Mouse (Mus musculus) forebrain, embryonic 15.5 days (tissue): Measurements from ENCODE around the gene Sgip1. TPM values are rescaled to one million over a fixed set of nuclear protein-coding genes. Genes with fewer than 3 reads are reported as not detected.

Experiments used
- ATAC-seq: fragments of 200-750 bp; cut with Nextera tagmentation; replicated peaks from 2 replicates; pipeline ENCODE4 v1.8.0; 2017; ENCODE audit warnings: mild to moderate bottlenecking, moderate TSS enrichment, moderate library complexity
- H3K27ac ChIP-seq: fragments of 300-500 bp; sonication (generic); replicated peaks from 2 replicates; pipeline ENCODE4 v1.5.1; 2015; ENCODE audit warnings: mild to moderate bottlenecking, inconsistent platforms
- H3K27me3 ChIP-seq: fragments of 300-500 bp; sonication (generic); 2 replicates; pipeline ENCODE4 v1.6.1; 2015; ENCODE audit warnings: inconsistent platforms
- H3K36me3 ChIP-seq: fragments of 300-500 bp; sonication (generic); 2 replicates; pipeline ENCODE4 v1.6.1; 2015; ENCODE audit warnings: mild to moderate bottlenecking, inconsistent platforms
- H3K4me1 ChIP-seq: fragments of 300-500 bp; sonication (generic); 2 replicates; pipeline ENCODE4 v1.6.1; 2015; ENCODE audit warnings: inconsistent platforms
- H3K4me2 ChIP-seq: fragments of 300-500 bp; sonication (generic); replicated peaks from 2 replicates; pipeline ENCODE4 v1.6.1; 2015; ENCODE audit warnings: mild to moderate bottlenecking, inconsistent platforms
- H3K4me3 ChIP-seq: fragments of 300-500 bp; sonication (generic); 2 replicates; pipeline ENCODE4 v1.5.1; 2015; ENCODE audit warnings: mild to moderate bottlenecking, inconsistent platforms
- H3K9ac ChIP-seq: fragments of 300-500 bp; sonication (generic); replicated peaks from 2 replicates; pipeline ENCODE4 v1.6.1; 2015; ENCODE audit warnings: mild to moderate bottlenecking, inconsistent platforms
- H3K9me3 ChIP-seq: fragments of 300-500 bp; sonication (generic); 2 replicates; pipeline ENCODE4 v1.6.1; 2016; ENCODE audit warnings: inconsistent platforms
- WGBS: fragments of 180-500 bp; shearing (Covaris S2); methylation state at CpG from one replicate; pipeline ENCODE4 v1.1.7; 2015; ENCODE audit warnings: mixed read lengths; 5-methylcytosine and 5-hydroxymethylcytosine counted together
- polyA plus RNA-seq: library from polyadenylated mRNA; unstranded; fragments of >200 nt; fragmentation: Nextera tagmentation; extraction: Ambion mirVana; gene quantifications from 2 replicates; pipeline ENCODE4 v1.2.1, GENCODE M21; 2015

Gene Sgip1
- polyA plus RNA-seq, 1 experiment from 2014 or later = 57.3 TPM

- H3K4me2 ChIP-seq = no peak overlapping the region
- no peaks in the 10 kb centered on the region for H3K27me3 ChIP-seq
- ATAC-seq = no peak
- H3K9ac ChIP-seq = no peak overlapping the region
- H3K9me3 ChIP-seq = no peaks in the 10 kb centered on the region
- no peak overlapping the region for H3K4me3 ChIP-seq
- H3K27ac ChIP-seq = no peak overlapping the region
- H3K4me1 ChIP-seq = no peaks in the 10 kb centered on the region
- H3K36me3 ChIP-seq = no peaks in the 10 kb centered on the region
- 86% methylated on average over 2 of the region's 2 CpGs for WGBS
Observed at GRCm38 (mm10) chr4:102886459-102886858, 145.4 kb downstream of the Sgip1 start.

GRCm38 (mm10) chr4:102886902-102887301 lies 145.8 kb downstream of the Sgip1 start:
- Histone ChIP-seq H3K4me2 (no peak overlapping the region), H3K4me3 (no peak overlapping the region), H3K27ac (no peak overlapping the region), H3K4me1 (no peaks in the 10 kb centered on the region), H3K9ac (no peak overlapping the region), H3K9me3 (no peaks in the 10 kb centered on the region), H3K36me3 (no peaks in the 10 kb centered on the region), H3K27me3 (no peaks in the 10 kb centered on the region)
- no peak for ATAC-seq
- 81% methylated on average over 4 of the region's 4 CpGs for WGBS

GRCm38 (mm10) chr4:102887770-102888689 lies 146.9 kb downstream of the Sgip1 start:
- Histone ChIP-seq H3K27ac (no peak overlapping the region), H3K36me3 (no peaks in the 10 kb centered on the region), H3K4me1 (no peaks in the 10 kb centered on the region), H3K9ac (no peak overlapping the region), H3K9me3 (no peaks in the 10 kb centered on the region), H3K4me3 (no peak overlapping the region), H3K27me3 (no peaks in the 10 kb centered on the region), H3K4me2 (no peak overlapping the region)
- no peak for ATAC-seq
- WGBS = 88% methylated on average over 14 of the region's 14 CpGs

- ATAC-seq = no peak
- H3K9ac ChIP-seq = no peak overlapping the region
- 0 out of 2 replicates have a peak, but pooled peaks cover 6% of the 10 kb centered on the region for H3K9me3 ChIP-seq
- 98% methylated on average over 2 of the region's 2 CpGs for WGBS
- no peak overlapping the region for H3K4me3 ChIP-seq
- H3K4me1 ChIP-seq = no peaks in the 10 kb centered on the region
- H3K4me2 ChIP-seq = no peak overlapping the region
- peaks cover 19% of the 10 kb centered on the region for H3K36me3 ChIP-seq
- no peak overlapping the region for H3K27ac ChIP-seq
- H3K27me3 ChIP-seq = no peaks in the 10 kb centered on the region
Observed at GRCm38 (mm10) chr4:102895866-102896265, 154.8 kb downstream of the Sgip1 start.

GRCm38 (mm10) chr4:102898987-102899386 lies 157.9 kb downstream of the Sgip1 start:
- no peaks in the 10 kb centered on the region for H3K4me1 ChIP-seq
- peaks cover 19% of the 10 kb centered on the region for H3K36me3 ChIP-seq
- H3K4me2 ChIP-seq = no peak overlapping the region
- no peak overlapping the region for H3K27ac ChIP-seq
- 90% methylated on average over 4 of the region's 4 CpGs for WGBS
- no peak overlapping the region for H3K9ac ChIP-seq
- ATAC-seq = no peak
- no peak overlapping the region for H3K4me3 ChIP-seq
- H3K27me3 ChIP-seq = no peaks in the 10 kb centered on the region
- H3K9me3 ChIP-seq = 0 out of 2 replicates have a peak, but pooled peaks cover 6% of the 10 kb centered on the region

- whole genome bisulfite sequencing = 90% methylated on average over 5 of the region's 5 CpGs
- Histone ChIP-seq H3K36me3 (peaks cover 17% of the 10 kb centered on the region), H3K4me3 (no peak overlapping the region), H3K27ac (no peak overlapping the region), H3K4me2 (no peak overlapping the region), H3K9ac (no peak overlapping the region), H3K9me3 (0 out of 2 replicates have a peak, but pooled peaks cover 6% of the 10 kb centered on the region), H3K27me3 (no peaks in the 10 kb centered on the region), H3K4me1 (no peaks in the 10 kb centered on the region)
- no peak for ATAC-seq
Observed at GRCm38 (mm10) chr4:102899683-102900082, 158.6 kb downstream of the Sgip1 start.

GRCm38 (mm10) chr4:102900166-102900565 lies 159.1 kb downstream of the Sgip1 start:
- Histone ChIP-seq H3K36me3 (peaks cover 14% of the 10 kb centered on the region), H3K9me3 (0 out of 2 replicates have a peak, but pooled peaks cover 6% of the 10 kb centered on the region), H3K27ac (no peak overlapping the region), H3K27me3 (no peaks in the 10 kb centered on the region), H3K9ac (no peak overlapping the region), H3K4me3 (no peak overlapping the region), H3K4me2 (no peak overlapping the region), H3K4me1 (no peaks in the 10 kb centered on the region)
- WGBS = 87% methylated on average over 6 of the region's 6 CpGs
- no peak for ATAC-seq

- no peak for ATAC-seq
- Histone ChIP-seq H3K4me1 (no peaks in the 10 kb centered on the region), H3K27me3 (no peaks in the 10 kb centered on the region), H3K4me2 (no peak overlapping the region), H3K27ac (no peak overlapping the region), H3K36me3 (peaks cover 3% of the 10 kb centered on the region; the same call in 1 of the 2 replicates), H3K9me3 (no peaks in the 10 kb centered on the region), H3K9ac (no peak overlapping the region), H3K4me3 (no peak overlapping the region)
- WGBS = 85% methylated on average over 7 of the region's 7 CpGs
Observed at GRCm38 (mm10) chr4:102907843-102908427, 166.8 kb downstream of the Sgip1 start.

- Histone ChIP-seq H3K4me3 (no peak overlapping the region), H3K27me3 (no peaks in the 10 kb centered on the region), H3K4me2 (no peak overlapping the region), H3K27ac (no peak overlapping the region), H3K36me3 (peaks cover 5% of the 10 kb centered on the region; the same call in 1 of the 2 replicates), H3K9ac (no peak overlapping the region), H3K4me1 (no peaks in the 10 kb centered on the region), H3K9me3 (no peaks in the 10 kb centered on the region)
- no peak for ATAC-seq
- 93% methylated on average over 4 of the region's 4 CpGs for WGBS
Observed at GRCm38 (mm10) chr4:102910191-102910590, 169.1 kb downstream of the Sgip1 start.

- Histone ChIP-seq H3K27ac (no peak overlapping the region), H3K4me3 (no peak overlapping the region), H3K4me1 (no peaks in the 10 kb centered on the region), H3K9me3 (no peaks in the 10 kb centered on the region), H3K4me2 (no peak overlapping the region), H3K36me3 (peaks cover 11% of the 10 kb centered on the region; the same call in 1 of the 2 replicates), H3K9ac (no peak overlapping the region), H3K27me3 (no peaks in the 10 kb centered on the region)
- 84% methylated on average over 3 of the region's 3 CpGs for WGBS
- ATAC-seq = no peak
Observed at GRCm38 (mm10) chr4:102913176-102913575, 172.1 kb downstream of the Sgip1 start.

- H3K9me3 ChIP-seq = no peaks in the 10 kb centered on the region
- WGBS = 70% methylated on average over 5 of the region's 5 CpGs
Observed at GRCm38 (mm10) chr4:102913700-102914327, 172.7 kb downstream of the Sgip1 start.

GRCm38 (mm10) chr4:102918191-102918590 lies 177.1 kb downstream of the Sgip1 start:
- Histone ChIP-seq H3K27ac (no peak overlapping the region), H3K9me3 (no peaks in the 10 kb centered on the region), H3K36me3 (0 out of 2 replicates have a peak, but pooled peaks cover 21% of the 10 kb centered on the region), H3K4me2 (no peak overlapping the region), H3K4me3 (no peak overlapping the region), H3K27me3 (no peaks in the 10 kb centered on the region), H3K4me1 (no peaks in the 10 kb centered on the region), H3K9ac (no peak overlapping the region)
- ATAC-seq = no peak
- 90% methylated on average over 1 of the region's 1 CpGs for WGBS

More at GRCm38 (mm10) chr4:102913700-102914327, 172.7 kb downstream of the Sgip1 start:
- ATAC-seq = no peak
- Histone ChIP-seq H3K4me3 (no peak overlapping the region), H3K4me1 (no peaks in the 10 kb centered on the region), H3K36me3 (peaks cover 11% of the 10 kb centered on the region; the same call in 1 of the 2 replicates), H3K9ac (no peak overlapping the region), H3K27ac (no peak overlapping the region), H3K4me2 (no peak overlapping the region), H3K27me3 (no peaks in the 10 kb centered on the region)
